ENCODE assay signal across 9 mouse cellular contexts in genomic region chr16:49818146-49818545, GRCm38 (mm10).
"Had no signal": no experiment of that assay in that cellular context is flagged by ENCODE, and none has a peak within 500 bp of the region (broad histone marks: within the 10 kb centered on the region; RNA-seq: fewer than 3 reads in every experiment).

No protein-coding gene starts in this region.

- H3K9ac ChIP-seq: limb, embryonic 13.5 days had no signal

- DNase-seq: kidney, adult 8-10 months; kidney, postnatal 25 days; left cerebral cortex, postnatal 4 days; lung, adult 18-20 months; midbrain, embryonic 14.5 days; right cerebral cortex, postnatal 14 days had no signal

- ATAC-seq: intestine, postnatal 0 days had no signal

- H3K27ac ChIP-seq: limb, embryonic 13.5 days; midbrain, embryonic 10.5 days had no signal

- H3K4me3 ChIP-seq: limb, embryonic 13.5 days; midbrain, embryonic 10.5 days had no signal

- H3K36me3 ChIP-seq: limb, embryonic 13.5 days; midbrain, embryonic 10.5 days had no signal

- H3K27me3 ChIP-seq: limb, embryonic 13.5 days had no signal

- H3K4me2 ChIP-seq: limb, embryonic 13.5 days had no signal

- H3K9me3 ChIP-seq: limb, embryonic 13.5 days; midbrain, embryonic 10.5 days had no signal

- H3K4me1 ChIP-seq: midbrain, embryonic 10.5 days had no signal
